Mouse (Mus musculus): ENCODE measurements at regions not wholly inside any gene's neighbourhood (a gene's known extent, or its start where the extent isn't known, plus 50 kb on each side); places are given as distances from the start of the nearest gene placed in this dataset.

DNA sequence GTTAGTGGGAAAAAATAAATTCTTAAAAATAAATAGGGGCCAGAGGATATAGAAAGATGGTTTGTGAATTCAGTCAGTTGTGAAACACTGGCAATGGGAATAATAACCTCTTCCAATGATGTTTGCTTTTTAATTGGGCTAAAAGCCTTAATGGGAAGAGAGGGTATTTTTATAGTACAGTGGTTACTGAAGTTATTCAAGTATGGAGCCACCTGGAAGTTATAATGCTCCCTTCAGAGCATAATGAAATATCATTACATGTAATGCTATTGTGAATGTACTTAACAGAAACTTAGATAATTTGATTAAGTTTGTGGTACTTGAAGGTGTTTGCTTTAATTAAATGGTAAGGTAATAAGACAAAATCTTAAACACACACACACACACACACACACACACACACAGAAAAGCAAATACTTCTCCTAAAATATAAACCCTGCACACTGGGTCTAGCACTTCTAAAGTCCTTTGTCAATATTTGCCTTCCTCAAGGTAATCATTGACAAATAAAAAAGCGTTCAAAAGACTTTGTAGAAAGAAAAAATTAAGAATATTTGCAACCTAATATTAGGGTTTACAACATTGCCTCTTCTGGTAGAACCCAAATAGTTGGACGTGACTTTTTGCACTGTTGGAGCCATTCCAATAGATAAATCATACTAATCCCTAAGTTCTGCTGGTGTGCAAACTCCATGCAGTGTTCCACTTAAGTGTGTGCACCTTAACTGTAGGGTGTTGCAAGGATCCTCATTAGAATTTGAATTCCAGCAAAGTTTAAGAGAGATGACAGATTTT, 526.7 kb upstream of the Pdzrn3 start:
- TF ChIP-seq CTCF (IDR thresholded peaks at IDR 0.05; ENCODE audit: insufficient read depth, low read length) (no peak), POLR2A (IDR thresholded peaks at IDR 0.05; ENCODE audit: borderline replicate concordance, extremely low read depth, low read depth, low read length) (no peak)
